Mouse (Mus musculus) heart, embryonic 10.5 days (tissue): Measurements from ENCODE around the gene Spata13. TPM values are rescaled to one million over a fixed set of nuclear protein-coding genes. Genes with fewer than 3 reads are reported as not detected.

ENCODE experiments used
- DNase-seq: peaks from one replicate; pipeline ENCODE4 v3.0.0-alpha.2; 2017; ENCODE audit warnings: low spot score
- H3K27ac ChIP-seq: fragments of 300-500 bp; sonication (generic); 2 replicates; pipeline ENCODE4 v1.5.1; 2016; ENCODE audit warnings: mild to moderate bottlenecking
- H3K27me3 ChIP-seq: fragments of 300-500 bp; sonication (generic); 2 replicates; pipeline ENCODE4 v1.6.1; 2016; ENCODE audit warnings: mild to moderate bottlenecking; ENCODE audit not compliant: poor library complexity, insufficient read depth, severe bottlenecking
- H3K36me3 ChIP-seq: fragments of 300-500 bp; sonication (generic); 2 replicates; pipeline ENCODE4 v1.6.1; 2016; ENCODE audit warnings: mild to moderate bottlenecking, moderate library complexity
- H3K4me1 ChIP-seq: fragments of 300-500 bp; sonication (generic); 2 replicates; pipeline ENCODE4 v1.6.1; 2016; ENCODE audit warnings: mild to moderate bottlenecking
- H3K4me3 ChIP-seq: fragments of 300-500 bp; sonication (generic); 2 replicates; pipeline ENCODE4 v1.5.1; 2016; ENCODE audit warnings: mild to moderate bottlenecking, moderate library complexity
- H3K9me3 ChIP-seq: fragments of 300-500 bp; sonication (generic); 2 replicates; pipeline ENCODE4 v1.6.1; 2016; ENCODE audit warnings: mild to moderate bottlenecking, moderate library complexity
- WGBS: fragments of 180-500 bp; shearing (Covaris S2); methylation state at CpG from one replicate; pipeline ENCODE4 v1.1.7; 2016; 5-methylcytosine and 5-hydroxymethylcytosine counted together
- polyA plus RNA-seq: library from polyadenylated mRNA; unstranded; fragments of >200 nt; fragmentation: Nextera tagmentation; extraction: Ambion mirVana; gene quantifications from 2 replicates; pipeline ENCODE4 v1.2.1, GENCODE M21; 2016

Gene Spata13
- polyA plus RNA-seq, 1 experiment from 2014 or later: 21.2 TPM

DNA sequence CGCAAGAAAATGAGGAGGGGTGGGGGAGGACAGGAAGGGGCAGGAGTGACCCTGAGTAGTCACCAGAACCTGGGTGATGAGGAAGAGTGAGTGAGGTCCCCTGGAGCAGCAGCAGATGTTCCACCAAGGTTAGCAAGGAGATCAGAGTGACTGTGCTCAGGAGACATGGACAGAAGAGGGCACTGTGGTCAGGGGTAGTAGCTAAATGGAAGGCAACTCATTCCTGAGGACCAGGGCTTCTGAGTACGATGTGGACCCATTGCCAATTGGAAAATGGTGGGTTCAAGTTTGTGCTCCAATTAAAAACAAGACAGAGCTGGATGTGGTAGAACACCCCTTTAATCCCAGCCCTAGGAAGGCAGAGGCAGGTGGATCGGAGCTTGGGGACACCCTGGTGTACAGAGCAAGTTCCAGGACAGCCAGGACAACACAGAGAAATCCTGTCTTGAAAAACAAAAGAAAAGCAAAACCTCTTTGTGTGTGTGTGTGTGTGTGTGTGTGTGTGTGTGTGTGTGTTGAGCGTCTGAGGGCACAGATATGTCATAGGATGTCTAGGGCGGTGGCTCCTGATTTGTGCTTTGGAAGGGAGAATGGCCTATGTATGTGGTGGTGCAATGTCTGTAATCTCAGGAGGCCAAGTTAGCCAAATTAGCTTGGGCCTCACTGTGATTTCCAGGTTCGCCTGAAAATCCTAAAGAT is 77.9 kb downstream of the Spata13 start:
- no peak overlapping the region for H3K4me3 ChIP-seq

GRCm38 (mm10) chr14:60712289-60712830 is 78.6 kb downstream of the Spata13 start:
- H3K27me3 ChIP-seq: no peaks in the 10 kb centered on the region

More for the DNA sequence above, 77.9 kb downstream of the Spata13 start:
- Histone ChIP-seq H3K36me3 (no peaks in the 10 kb centered on the region), H3K27ac (no peak overlapping the region), H3K9me3 (no peaks in the 10 kb centered on the region), H3K27me3 (no peaks in the 10 kb centered on the region), H3K4me1 (peaks cover 28% of the 10 kb centered on the region)
- DNase-seq: no peak
- WGBS: 81% methylated on average over 6 of the region's 6 CpGs

DNA sequence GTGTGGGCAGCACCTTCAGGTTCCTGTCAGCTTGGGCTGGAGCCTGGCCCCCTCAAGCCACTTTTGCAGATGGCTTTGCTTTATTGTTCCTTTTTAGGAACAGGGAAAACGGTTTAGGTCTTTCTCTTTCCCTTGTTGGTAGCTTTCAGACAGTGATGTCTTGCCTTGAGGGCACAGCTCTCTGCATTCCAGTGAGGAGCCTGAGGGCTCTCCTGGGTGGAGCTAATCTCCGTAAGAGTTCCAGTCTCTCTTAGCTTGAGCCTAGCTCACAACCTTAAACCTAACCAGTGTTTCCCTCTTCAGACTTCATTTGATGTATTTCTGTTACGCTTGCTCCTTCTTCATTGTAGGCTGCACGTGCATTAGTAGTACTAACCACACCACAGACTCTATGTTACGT is 81.9 kb downstream of the Spata13 start:
- H3K27me3 ChIP-seq: no peaks in the 10 kb centered on the region
- DNase-seq: no peak
- 0 out of 2 replicates have a peak, but pooled peaks cover 7% of the 10 kb centered on the region for H3K4me1 ChIP-seq
- H3K27ac ChIP-seq: no peak overlapping the region
- no peaks in the 10 kb centered on the region for H3K36me3 ChIP-seq
- H3K4me3 ChIP-seq: no peak overlapping the region
- H3K9me3 ChIP-seq: no peaks in the 10 kb centered on the region
- WGBS: 78% methylated on average over 5 of the region's 5 CpGs

More at GRCm38 (mm10) chr14:60712289-60712830, 78.6 kb downstream of the Spata13 start:
- no peak for DNase-seq
- no peaks in the 10 kb centered on the region for H3K36me3 ChIP-seq
- 91% methylated on average over 11 of the region's 11 CpGs for WGBS
- H3K4me1 ChIP-seq: peaks cover 22% of the 10 kb centered on the region
- H3K4me3 ChIP-seq: no peak overlapping the region
- no peaks in the 10 kb centered on the region for H3K9me3 ChIP-seq
- no peak overlapping the region for H3K27ac ChIP-seq

DNA sequence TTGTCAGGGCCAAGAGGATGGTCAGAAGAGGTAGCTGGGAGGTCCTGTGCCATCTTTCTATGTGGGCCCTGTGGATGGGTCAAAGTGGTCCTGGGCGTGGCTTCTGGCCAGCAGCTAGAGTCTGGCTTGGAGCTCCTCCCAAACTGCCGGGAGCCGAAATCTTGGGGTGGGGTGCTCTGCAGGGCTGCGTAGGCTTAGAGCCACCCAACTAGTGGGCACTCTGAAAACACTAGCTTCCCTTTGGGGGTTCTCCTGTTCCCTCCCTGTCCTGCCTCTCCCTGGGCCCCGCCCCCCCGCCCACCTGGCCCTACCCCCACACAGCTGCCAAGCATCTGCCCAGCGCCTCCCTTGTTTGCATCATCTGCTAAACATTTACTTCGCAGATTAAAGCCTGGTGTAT is 87.5 kb downstream of the Spata13 start:
- WGBS: 59% methylated on average over 8 of the region's 8 CpGs
- DNase-seq: no peak
- Histone ChIP-seq H3K4me1 (peaks cover 21% of the 10 kb centered on the region), H3K9me3 (no peaks in the 10 kb centered on the region), H3K27ac (peak overlapping the region; percentile 47; the same call in 1 of the 2 replicates), H3K36me3 (no peaks in the 10 kb centered on the region), H3K4me3 (no peak overlapping the region), H3K27me3 (no peaks in the 10 kb centered on the region)

- DNase-seq: no peak
- Histone ChIP-seq H3K9me3 (no peaks in the 10 kb centered on the region), H3K27me3 (no peaks in the 10 kb centered on the region), H3K27ac (0 out of 2 replicates have a peak overlapping the region, but pooled peaks have one; percentile 10), H3K36me3 (no peaks in the 10 kb centered on the region), H3K4me3 (no peak overlapping the region), H3K4me1 (peaks cover 27% of the 10 kb centered on the region)
- 78% methylated on average over 3 of the region's 3 CpGs for WGBS
These were observed 88.1 kb downstream of the Spata13 start for GRCm38 (mm10) chr14:60721938-60722337.

- WGBS: 40% methylated on average over 6 of the region's 6 CpGs
- H3K27ac ChIP-seq: peak overlapping the region; percentile 69
- peaks cover 48% of the 10 kb centered on the region for H3K4me1 ChIP-seq
- H3K9me3 ChIP-seq: no peaks in the 10 kb centered on the region
- H3K4me3 ChIP-seq: no peak overlapping the region
- no peaks in the 10 kb centered on the region for H3K27me3 ChIP-seq
- peaks cover 3% of the 10 kb centered on the region; the same call in 1 of the 2 replicates for H3K36me3 ChIP-seq
- no peak for DNase-seq
These were observed 92.3 kb downstream of the Spata13 start for GRCm38 (mm10) chr14:60726091-60726490.

- peak overlapping the region; percentile 69 for H3K27ac ChIP-seq
- DNase-seq: no peak
- no peaks in the 10 kb centered on the region for H3K27me3 ChIP-seq
- H3K36me3 ChIP-seq: peaks cover 3% of the 10 kb centered on the region; the same call in 1 of the 2 replicates
- H3K4me3 ChIP-seq: no peak overlapping the region
- 36% methylated on average over 4 of the region's 4 CpGs for WGBS
- no peaks in the 10 kb centered on the region for H3K9me3 ChIP-seq
- H3K4me1 ChIP-seq: peaks cover 47% of the 10 kb centered on the region
These were observed 93.3 kb downstream of the Spata13 start for GRCm38 (mm10) chr14:60727130-60727529.

DNA sequence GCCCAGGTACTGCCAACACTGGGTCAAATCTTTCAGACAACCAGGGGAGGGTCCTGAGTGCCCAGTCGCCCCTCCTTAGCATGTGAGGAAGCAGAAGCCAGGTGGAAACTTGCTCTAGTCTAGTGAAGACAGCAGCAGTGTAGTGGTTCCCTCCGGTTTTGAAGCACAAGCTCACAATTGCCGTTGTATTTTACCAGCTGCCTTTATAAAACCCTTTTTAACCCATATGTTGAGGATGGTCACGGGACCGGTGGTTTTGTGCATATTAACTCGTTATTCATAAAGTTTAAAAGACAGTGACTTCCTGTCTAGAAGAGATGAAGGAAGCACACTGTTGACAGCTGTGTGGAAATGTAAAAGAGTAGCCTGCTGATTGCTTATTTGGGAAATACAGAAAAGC is 98.3 kb downstream of the Spata13 start:
- Histone ChIP-seq H3K4me1 (peaks cover 66% of the 10 kb centered on the region), H3K36me3 (peaks cover 3% of the 10 kb centered on the region; the same call in 1 of the 2 replicates), H3K9me3 (no peaks in the 10 kb centered on the region), H3K4me3 (no peak overlapping the region), H3K27me3 (no peaks in the 10 kb centered on the region), H3K27ac (peak overlapping the region; percentile 93)
- no peak for DNase-seq
- 54% methylated on average over 6 of the region's 6 CpGs for WGBS

- H3K9me3 ChIP-seq: no peaks in the 10 kb centered on the region
- H3K36me3 ChIP-seq: peaks cover 3% of the 10 kb centered on the region; the same call in 1 of the 2 replicates
- peak; percentile 83 for DNase-seq
- H3K4me1 ChIP-seq: peaks cover 66% of the 10 kb centered on the region
- WGBS: 3% methylated on average over 16 of the region's 16 CpGs
- H3K4me3 ChIP-seq: peak overlapping the region; percentile 60
- H3K27me3 ChIP-seq: no peaks in the 10 kb centered on the region
- peak overlapping the region; percentile 93 for H3K27ac ChIP-seq
These were observed 99.0 kb downstream of the Spata13 start for GRCm38 (mm10) chr14:60732787-60733186.

- Histone ChIP-seq H3K9me3 (no peaks in the 10 kb centered on the region), H3K4me3 (peak overlapping the region; percentile 60), H3K36me3 (peaks cover 3% of the 10 kb centered on the region; the same call in 1 of the 2 replicates), H3K27ac (peak overlapping the region; percentile 93), H3K4me1 (peaks cover 67% of the 10 kb centered on the region), H3K27me3 (no peaks in the 10 kb centered on the region)
- 12% methylated on average over 4 of the region's 4 CpGs for WGBS
- DNase-seq: no peak
These were observed 99.9 kb downstream of the Spata13 start for GRCm38 (mm10) chr14:60733706-60734105.

- peak overlapping the region; percentile 93 for H3K27ac ChIP-seq
- peaks cover 77% of the 10 kb centered on the region for H3K4me1 ChIP-seq
- H3K4me3 ChIP-seq: peak overlapping the region; percentile 60
These were observed 101.4 kb downstream of the Spata13 start for GRCm38 (mm10) chr14:60735206-60735605.

DNA sequence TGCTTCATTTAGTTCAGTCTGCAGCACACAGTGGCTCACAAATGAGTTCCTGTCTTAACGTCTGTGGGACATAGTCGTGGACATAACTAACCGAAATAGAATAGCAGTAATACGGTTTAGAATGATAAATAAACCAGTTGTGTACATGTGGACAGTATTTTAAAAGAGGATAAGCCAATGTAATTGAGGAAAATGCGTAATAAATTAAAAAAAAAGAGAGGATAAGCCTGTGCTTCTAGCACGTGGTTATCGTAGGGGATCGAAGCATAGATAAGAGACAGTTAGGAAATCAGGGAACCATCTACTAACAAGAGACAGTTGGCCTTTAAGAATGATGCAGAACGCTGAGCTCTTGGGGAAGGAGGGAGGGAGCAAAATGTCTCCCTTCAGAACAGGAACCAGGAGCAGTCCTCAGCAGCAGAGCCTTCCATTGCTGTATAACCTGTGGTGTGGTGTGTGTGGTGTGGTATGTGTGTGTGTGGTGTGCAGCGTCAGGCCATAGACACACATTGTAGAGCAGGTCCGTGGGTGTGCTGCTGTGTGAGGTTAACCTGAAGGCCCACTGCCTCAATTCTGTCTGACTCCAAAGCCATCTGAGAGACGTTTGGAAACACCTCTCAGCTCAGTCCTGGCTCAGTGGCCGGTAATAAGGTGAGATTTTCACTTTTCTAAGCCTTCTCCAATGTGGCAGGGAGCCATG is 102.2 kb downstream of the Spata13 start:
- no peak for DNase-seq
- Histone ChIP-seq H3K9me3 (no peaks in the 10 kb centered on the region), H3K27ac (peak overlapping the region; percentile 93), H3K27me3 (no peaks in the 10 kb centered on the region), H3K4me1 (peaks cover 85% of the 10 kb centered on the region), H3K36me3 (no peaks in the 10 kb centered on the region), H3K4me3 (peak overlapping the region; percentile 43)
- WGBS: 44% methylated on average over 13 of the region's 13 CpGs

More at GRCm38 (mm10) chr14:60735206-60735605, 101.4 kb downstream of the Spata13 start:
- 52% methylated on average over 5 of the region's 5 CpGs for WGBS
- Histone ChIP-seq H3K27me3 (no peaks in the 10 kb centered on the region), H3K36me3 (no peaks in the 10 kb centered on the region), H3K9me3 (no peaks in the 10 kb centered on the region)
- DNase-seq: no peak
